Mouse (Mus musculus) gastrocnemius, postnatal 10 days (tissue): ENCODE data around the gene Gm5592. TPM values are rescaled to one million over a fixed set of nuclear protein-coding genes. Genes with fewer than 3 reads are reported as not detected.
"Not testable (repeated sequence)": the region's sequence is repeated elsewhere in the genome, so short reads cannot be mapped to it uniquely, and the experiment has no call there.

Source experiments
- DNase-seq: peaks from one replicate; pipeline ENCODE4 v3.0.0; 2021; ENCODE audit warnings: mixed read lengths
- long read RNA-seq, 2 experiments: library from polyadenylated mRNA; stranded (forward); transcript quantifications; one replicate each; pipeline ENCODE4 v2.0.0; 2021
- total RNA-seq, 2 experiments: library from RNA; stranded (reverse); gene quantifications; 2 replicates each; pipeline ENCODE4 v1.2.3; 2021

Gene Gm5592
- not detected for total RNA-seq
- long read RNA-seq, experiment 1 = 0 reads
- long read RNA-seq, experiment 2 = 0 reads

GRCm38 (mm10) chr7:41153541-41153940, at the start of gene Gm5592:
TSS of gene Gm5592 (plus strand) at chr7:41153841.
- not testable (repeated sequence) for DNase-seq

GRCm38 (mm10) chr7:41155806-41156205, 2.2 kb downstream of the Gm5592 start:
- DNase-seq = not testable (repeated sequence)

GRCm38 (mm10) chr7:41157879-41158278, 4.2 kb downstream of the Gm5592 start:
- DNase-seq = not testable (repeated sequence)

- DNase-seq = not testable (repeated sequence)
These were observed 4.9 kb downstream of the Gm5592 start for GRCm38 (mm10) chr7:41158562-41158961.

GRCm38 (mm10) chr7:41193671-41194070, 40.0 kb downstream of the Gm5592 start:
- DNase-seq = no peak

Other genes with a start within 250 kb of the Gm5592 start
- not detected for gene 4930433I11Rik, start 166.3 kb upstream of the Gm5592 start, total RNA-seq
- gene Gm4884, start 121.1 kb upstream of the Gm5592 start, total RNA-seq = not detected
- 1 to 10 TPM; 8.2 to 9.9 TPM for gene AI987944, start 239.5 kb downstream of the Gm5592 start, total RNA-seq